Mouse (Mus musculus) embryonic fibroblast, embryonic 13.5 days (primary cell): ENCODE data around the gene Otulinl.

Source experiments
- CTCF ChIP-seq: IDR thresholded peaks from 2 replicates; pipeline ENCODE4 v1.5.1; 2011; ENCODE audit warnings: mild to moderate bottlenecking, control low read depth, low read length, moderate library complexity, borderline replicate concordance; ENCODE audit not compliant: insufficient read depth
- POLR2A ChIP-seq: IDR thresholded peaks from 2 replicates; pipeline ENCODE4 v1.6.1; 2011; ENCODE audit warnings: low read depth, mild to moderate bottlenecking, control low read depth, low read length, moderate library complexity

DNA sequence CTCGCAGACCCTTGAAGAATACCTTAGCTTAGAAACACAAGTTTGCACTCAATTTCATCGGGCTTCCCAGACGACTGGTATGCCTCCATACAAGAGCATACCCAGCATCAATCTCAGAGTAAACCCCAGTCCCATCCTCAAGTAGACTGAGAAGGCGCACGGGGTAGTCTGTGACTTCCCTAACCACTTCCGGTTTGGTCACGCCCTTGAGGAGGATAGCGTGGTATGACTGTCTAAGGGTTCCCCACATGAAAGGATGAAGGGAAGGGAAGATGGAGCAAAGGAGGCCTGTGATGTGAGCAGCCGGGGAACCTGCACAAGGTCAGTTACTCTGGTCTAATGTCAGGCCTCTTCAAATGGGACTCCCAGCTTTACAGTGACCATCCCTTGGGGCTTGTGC lies 53.6 kb downstream of the Otulinl start:
- TF ChIP-seq POLR2A, result no peak
- no peak for TF ChIP-seq CTCF
